27 mouse cellular contexts compared by ENCODE assay signal in genomic region chr12:109551771-109552170, GRCm38 (mm10). TPM values are rescaled to one million over a fixed set of nuclear protein-coding genes. Genes with fewer than 3 reads are reported as not detected.
DNase-seq lines count a peak whose midpoint lies in the region; ATAC-seq lines count a peak whose summit lies in the region.
"Had no signal": no experiment of that assay in that cellular context is flagged by ENCODE, and none has a peak within 500 bp of the region (broad histone marks: within the 10 kb centered on the region; RNA-seq: fewer than 3 reads in every experiment).

No protein-coding gene starts in this region.

- H3K4me1 ChIP-seq in forebrain, embryonic 12.5 days, result peaks cover 71% of the 10 kb centered on the region
- peaks cover 27% of the 10 kb centered on the region for H3K4me1 ChIP-seq in forebrain, embryonic 14.5 days (ENCODE audit: control insufficient read depth, insufficient read depth, low read length)
- H3K4me1 ChIP-seq in embryonic facial prominence, embryonic 14.5 days (ENCODE audit: control insufficient read depth, insufficient read depth, low read length), result peaks cover 15% of the 10 kb centered on the region
- H3K4me1 ChIP-seq in limb, embryonic 13.5 days, result peaks cover 56% of the 10 kb centered on the region
- H3K4me1 ChIP-seq: heart, embryonic 15.5 days had no signal

- H3K4me2 ChIP-seq in forebrain, embryonic 12.5 days, result no peak overlapping the region
- H3K4me2 ChIP-seq in forebrain, embryonic 14.5 days (ENCODE audit: low read length), result no peak overlapping the region
- no peak overlapping the region for H3K4me2 ChIP-seq in embryonic facial prominence, embryonic 14.5 days (ENCODE audit: low read depth, low read length)
- no peak overlapping the region for H3K4me2 ChIP-seq in limb, embryonic 13.5 days (replicated peaks)
- H3K4me2 ChIP-seq: heart, embryonic 15.5 days; hindbrain, embryonic 12.5 days; liver, embryonic 13.5 days; midbrain, embryonic 15.5 days had no signal

- no peak overlapping the region for H3K4me3 ChIP-seq in forebrain, embryonic 12.5 days (replicated peaks)
- H3K4me3 ChIP-seq in forebrain, embryonic 14.5 days (ENCODE audit: low read depth, low read length), result no peak overlapping the region
- no peak overlapping the region for H3K4me3 ChIP-seq in embryonic facial prominence, embryonic 14.5 days (ENCODE audit: low read depth, low read length)
- no peak overlapping the region for H3K4me3 ChIP-seq in limb, embryonic 13.5 days
- H3K4me3 ChIP-seq: heart, embryonic 15.5 days; hindbrain, embryonic 12.5 days; liver, embryonic 13.5 days; midbrain, embryonic 15.5 days had no signal

- H3K9me3 ChIP-seq in forebrain, embryonic 12.5 days, result no peaks in the 10 kb centered on the region
- H3K9me3 ChIP-seq in forebrain, embryonic 14.5 days (replicated peaks; ENCODE audit: control insufficient read depth, low read length), result no peaks in the 10 kb centered on the region
- no peaks in the 10 kb centered on the region for H3K9me3 ChIP-seq in embryonic facial prominence, embryonic 14.5 days (ENCODE audit: control insufficient read depth, low read length)
- H3K9me3 ChIP-seq in limb, embryonic 13.5 days, result no peaks in the 10 kb centered on the region
- H3K9me3 ChIP-seq: heart, embryonic 15.5 days; hindbrain, embryonic 12.5 days; liver, embryonic 13.5 days; midbrain, embryonic 15.5 days had no signal

- DNase-seq in forebrain, embryonic 14.5 days (ENCODE audit: low spot score), result no peak
- DNase-seq in NIH3T3 (ENCODE audit: low read depth), result peak; percentile 86
- DNase-seq in embryonic facial prominence, embryonic 14.5 days (ENCODE audit: low spot score), result peak; percentile 79
- no peak for DNase-seq in left cerebral cortex, postnatal 14 days (ENCODE audit: low spot score in 2 of 2)
- DNase-seq in spleen, adult 18-20 months, result no peak
- DNase-seq: adrenal gland, postnatal 25 days; cerebellum, adult 11-12 months; cerebellum, postnatal 10 days; gastrocnemius, postnatal 14 days; kidney, adult 8-10 months; kidney, postnatal 10 days; liver, embryonic 13.5 days; lung, adult 18-20 months; lung, postnatal 14 days; right cerebral cortex, adult 18-20 months had no signal

- intact Hi-C loops in left cerebral cortex, postnatal 14 days (cut with DNase I), result no loop called here

- ATAC-seq in forebrain, embryonic 12.5 days (ENCODE audit: low FRiP score), result no peak
- no peak for ATAC-seq in forebrain, embryonic 14.5 days
- no peak for ATAC-seq in embryonic facial prominence, embryonic 14.5 days (ENCODE audit: low read depth)
- ATAC-seq in limb, embryonic 13.5 days (ENCODE audit: low FRiP score, low read depth), result no peak
- ATAC-seq: CD4-positive, CD25-positive, alpha-beta regulatory T cell, adult 4 months; intestine, embryonic 16.5 days; midbrain, embryonic 15.5 days had no signal

- WGBS in forebrain, embryonic 12.5 days, result 55% methylated on average over 2 of the region's 2 CpGs
- WGBS in forebrain, embryonic 14.5 days, result 57% methylated on average over 2 of the region's 2 CpGs
- WGBS in embryonic facial prominence, embryonic 14.5 days, result 49% methylated on average over 2 of the region's 2 CpGs
- 47% methylated on average over 2 of the region's 2 CpGs for WGBS in limb, embryonic 13.5 days

- peaks cover 47% of the 10 kb centered on the region for H3K36me3 ChIP-seq in forebrain, embryonic 12.5 days (replicated peaks)
- peaks cover 59% of the 10 kb centered on the region for H3K36me3 ChIP-seq in forebrain, embryonic 14.5 days (ENCODE audit: control insufficient read depth, insufficient read depth, low read length)
- H3K36me3 ChIP-seq in embryonic facial prominence, embryonic 14.5 days (ENCODE audit: control insufficient read depth, insufficient read depth, low read length), result peaks cover 75% of the 10 kb centered on the region
- peaks cover 69% of the 10 kb centered on the region for H3K36me3 ChIP-seq in limb, embryonic 13.5 days
- H3K36me3 ChIP-seq: heart, embryonic 15.5 days; liver, embryonic 13.5 days had no signal

- peaks cover 9% of the 10 kb centered on the region for H3K27me3 ChIP-seq in forebrain, embryonic 12.5 days
- 0 out of 2 replicates have a peak, but pooled peaks cover 3% of the 10 kb centered on the region for H3K27me3 ChIP-seq in forebrain, embryonic 14.5 days (replicated peaks; ENCODE audit: control insufficient read depth, insufficient read depth, low read length)
- H3K27me3 ChIP-seq in embryonic facial prominence, embryonic 14.5 days (replicated peaks; ENCODE audit: control insufficient read depth, insufficient read depth, low read length), result no peaks in the 10 kb centered on the region
- H3K27me3 ChIP-seq in limb, embryonic 13.5 days, result no peaks in the 10 kb centered on the region
- H3K27me3 ChIP-seq: heart, embryonic 15.5 days; hindbrain, embryonic 12.5 days; liver, embryonic 13.5 days; midbrain, embryonic 15.5 days had no signal

- no peak overlapping the region for H3K9ac ChIP-seq in forebrain, embryonic 12.5 days
- H3K9ac ChIP-seq in forebrain, embryonic 14.5 days (ENCODE audit: low read length), result no peak overlapping the region
- H3K9ac ChIP-seq in embryonic facial prominence, embryonic 14.5 days (ENCODE audit: low read depth, low read length), result no peak overlapping the region
- no peak overlapping the region for H3K9ac ChIP-seq in limb, embryonic 13.5 days
- H3K9ac ChIP-seq: heart, embryonic 15.5 days; hindbrain, embryonic 12.5 days; liver, embryonic 13.5 days; midbrain, embryonic 15.5 days had no signal

- peak overlapping the region; percentile 72; the same call in 1 of the 2 replicates for H3K27ac ChIP-seq in forebrain, embryonic 12.5 days
- H3K27ac ChIP-seq in forebrain, embryonic 14.5 days (ENCODE audit: low read depth, low read length), result no peak overlapping the region
- H3K27ac ChIP-seq in embryonic facial prominence, embryonic 14.5 days (replicated peaks; ENCODE audit: low read depth, low read length), result peak overlapping the region; percentile 46; the same call in 1 of the 2 replicates
- peak overlapping the region; percentile 48; the same call in 1 of the 2 replicates for H3K27ac ChIP-seq in limb, embryonic 13.5 days
- H3K27ac ChIP-seq: heart, embryonic 15.5 days; hindbrain, embryonic 12.5 days; liver, embryonic 13.5 days; midbrain, embryonic 15.5 days had no signal

RNA-seq across cellular contexts. Expression of gene Rtl1, which starts 48.4 kb away (rescaled TPM):
- 1.4 and 1.6 TPM in 2 replicates for polyA plus RNA-seq in forebrain, embryonic 12.5 days (2016; fragmentation: Nextera tagmentation; extraction: Ambion mirVana)
- 0.37 and 0.58 TPM in 2 replicates for polyA plus RNA-seq in forebrain, embryonic 14.5 days (2014; fragmentation: Nextera tagmentation; extraction: Ambion mirVana)
- polyA plus RNA-seq in embryonic facial prominence, embryonic 14.5 days (2014; fragmentation: Nextera tagmentation; extraction: Ambion mirVana), result 5.0 TPM in 2 replicates
- 2.9 and 3.1 TPM in 2 replicates for polyA plus RNA-seq in limb, embryonic 13.5 days (2015; fragmentation: Nextera tagmentation; extraction: Ambion mirVana)
- total RNA-seq in left cerebral cortex, postnatal 14 days (2021), result under 1 TPM; 0.09 to 0.15 TPM
- total RNA-seq: granulocyte monocyte progenitor cell, adult 5-6 weeks; neutrophil, adult 5-6 weeks had no signal
- polyA plus RNA-seq: CD4-positive, CD25-positive, alpha-beta regulatory T cell, adult 4 months; large intestine, adult 2 months; spleen, adult 2 months; testis, adult 2 months had no signal

Comparison
In these comparisons a context has a peak if more than half of its experiments do, and no peak if none do; other contexts are left out.
1. DNase-seq: peak in NIH3T3 (single experiment) and embryonic facial prominence, embryonic 14.5 days (single experiment); none in forebrain, embryonic 14.5 days (single experiment), left cerebral cortex, postnatal 14 days (0 of 2) and spleen, adult 18-20 months (0 of 2).